Mouse (Mus musculus) erythroblast, adult 5-6 weeks (primary cell): ENCODE measurements around the gene Csta1. TPM values are rescaled to one million over a fixed set of nuclear protein-coding genes. Genes with fewer than 3 reads are reported as not detected.

Experiments used
- ATAC-seq: replicated peaks from 2 replicates; pipeline ENCODE4 v1.8.0; 2016; ENCODE audit warnings: moderate number of reproducible peaks, mild to moderate bottlenecking, moderate TSS enrichment, inconsistent platforms; ENCODE audit not compliant: poor library complexity, low FRiP score, severe bottlenecking
- total RNA-seq, 2 experiments: library from RNA; stranded (forward) in 1 of 2; stranded (reverse) in 1 of 2; fragments of 150-400 nt in 1 of 2; fragments of 200-764, 138-1000 nt in 1 of 2; gene quantifications; 2 replicates each; pipeline versions ENCODE4 v1.2.3 to v1.2.4; 2015 to 2017; ENCODE audit warnings: low replicate concordance in 2 of 2

The Csta1 gene
- total RNA-seq, 2 experiments from 2014 or later: not detected

GRCm38 (mm10) chr16:36071450-36072379 lies 59.3 kb downstream of the Csta1 start, which contains the start of the genes Fam162a and Ccdc58:
Gene Fam162a, minus strand, starts transcription at chr16:36071594.
Gene Ccdc58, plus strand, starts transcription at chr16:36071685.
- ATAC-seq: peak; percentile 94

DNA sequence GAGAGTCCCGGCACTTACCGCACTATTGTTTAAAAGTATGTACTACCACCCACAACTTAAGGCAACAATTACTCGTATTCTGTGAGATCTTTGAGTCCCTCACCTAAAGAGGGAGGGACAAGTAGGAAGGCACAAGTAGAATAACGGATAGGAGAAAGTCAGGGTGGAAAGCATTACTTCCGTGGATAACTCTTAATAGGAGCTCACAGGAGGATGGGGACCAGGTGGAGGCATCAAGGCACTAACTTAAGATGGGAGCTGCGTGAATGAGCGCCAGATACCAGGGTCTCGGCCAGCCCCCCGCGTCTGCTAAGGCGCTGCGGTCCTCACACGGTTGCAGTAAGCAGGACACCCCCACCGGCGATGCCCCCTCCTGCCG lies 60.0 kb downstream of the Csta1 start:
- ATAC-seq: peak; percentile 12

Other genes with a start within 250 kb of the Csta1 start
- 21.3 and 23.0 TPM in 2 replicates for gene Parp9, start 192.8 kb downstream of the Csta1 start, total RNA-seq (2015; ENCODE audit: low replicate concordance)
- gene Parp9, start 192.8 kb downstream of the Csta1 start, total RNA-seq (2017; ENCODE audit: low replicate concordance): 30.7 and 41.3 TPM in 2 replicates
- gene Dtx3l, start 192.1 kb downstream of the Csta1 start, total RNA-seq (2015; ENCODE audit: low replicate concordance): 13.3 and 15.0 TPM in 2 replicates
- gene Dtx3l, start 192.1 kb downstream of the Csta1 start, total RNA-seq (2017; ENCODE audit: low replicate concordance): 25.2 and 25.4 TPM in 2 replicates
- gene Kpna1, start 152.5 kb downstream of the Csta1 start, total RNA-seq (2015; ENCODE audit: low replicate concordance): 29.8 and 43.5 TPM in 2 replicates
- 34.3 and 55.9 TPM in 2 replicates for gene Kpna1, start 152.5 kb downstream of the Csta1 start, total RNA-seq (2017; ENCODE audit: low replicate concordance)
- gene Wdr5b, start 90.1 kb downstream of the Csta1 start, total RNA-seq (2015; ENCODE audit: low replicate concordance): 1.7 and 8.6 TPM in 2 replicates
- gene Wdr5b, start 90.1 kb downstream of the Csta1 start, total RNA-seq (2017; ENCODE audit: low replicate concordance): 2.6 and 3.7 TPM in 2 replicates
- gene Fam162a, start 59.6 kb downstream of the Csta1 start, total RNA-seq (2015; ENCODE audit: low replicate concordance): 13.0 and 31.1 TPM in 2 replicates
- gene Fam162a, start 59.6 kb downstream of the Csta1 start, total RNA-seq (2017; ENCODE audit: low replicate concordance): 8.1 and 37.1 TPM in 2 replicates
- gene Ccdc58, start 59.6 kb downstream of the Csta1 start, total RNA-seq (2015; ENCODE audit: low replicate concordance): 4.8 and 21.3 TPM in 2 replicates
- gene Ccdc58, start 59.6 kb downstream of the Csta1 start, total RNA-seq (2017; ENCODE audit: low replicate concordance): 2.6 and 10.6 TPM in 2 replicates
- gene Stfa2l1, start 25.6 kb upstream of the Csta1 start, total RNA-seq (2015; ENCODE audit: low replicate concordance): 55.3 and 63.3 TPM in 2 replicates
- gene Stfa2l1, start 25.6 kb upstream of the Csta1 start, total RNA-seq (2017; ENCODE audit: low replicate concordance): 2.2 and 7.4 TPM in 2 replicates
- gene Gm5483, start 53.0 kb upstream of the Csta1 start, total RNA-seq (2015; ENCODE audit: low replicate concordance): 27.0 and 42.1 TPM in 2 replicates
- 16.6 and 23.1 TPM in 2 replicates for gene Gm5483, start 53.0 kb upstream of the Csta1 start, total RNA-seq (2017; ENCODE audit: low replicate concordance)
- not detected in 2 replicates for gene Gm5416, start 79.2 kb upstream of the Csta1 start, total RNA-seq (2015; ENCODE audit: low replicate concordance)
- not detected in 2 replicates for gene Gm5416, start 79.2 kb upstream of the Csta1 start, total RNA-seq (2017; ENCODE audit: low replicate concordance)
- not detected in 2 replicates for gene 2010005H15Rik, start 90.2 kb upstream of the Csta1 start, total RNA-seq (2015; ENCODE audit: low replicate concordance)
- gene 2010005H15Rik, start 90.2 kb upstream of the Csta1 start, total RNA-seq (2017; ENCODE audit: low replicate concordance): not detected in 2 replicates
- 1.5 and 6.5 TPM in 2 replicates for gene Stfa1, start 145.7 kb upstream of the Csta1 start, total RNA-seq (2015; ENCODE audit: low replicate concordance)
- gene Stfa1, start 145.7 kb upstream of the Csta1 start, total RNA-seq (2017; ENCODE audit: low replicate concordance): 2.7 TPM in 1 of 2 replicates, not detected in the other
- not detected in 2 replicates for gene BC117090, start 203.1 kb upstream of the Csta1 start, total RNA-seq (2015; ENCODE audit: low replicate concordance)
- not detected in 2 replicates for gene BC117090, start 203.1 kb upstream of the Csta1 start, total RNA-seq (2017; ENCODE audit: low replicate concordance)
- 4.2 TPM in 1 of 2 replicates, not detected in the other for gene BC100530, start 236.5 kb upstream of the Csta1 start, total RNA-seq (2015; ENCODE audit: low replicate concordance)
- 8.6 TPM in 1 of 2 replicates, not detected in the other for gene BC100530, start 236.5 kb upstream of the Csta1 start, total RNA-seq (2017; ENCODE audit: low replicate concordance)